Mouse (Mus musculus) layer of hippocampus, adult 2 months (tissue): ENCODE measurements at regions not wholly inside any gene's neighbourhood (a gene's known extent, or its start where the extent isn't known, plus 50 kb on each side); places are given as distances from the start of the nearest gene placed in this dataset.

Experiments
- DNase-seq, 2 experiments: peaks; one replicate each; pipeline ENCODE4 v3.0.0; 2022; ENCODE audit warnings: low spot score in 2 of 2
- H3K27ac ChIP-seq: fragments of 200-600 bp; 2 replicates; pipeline ENCODE4 v1.8.1; 2022
- H3K4me3 ChIP-seq: fragments of 200-600 bp; 2 replicates; pipeline ENCODE4 v1.8.1; 2022; ENCODE audit warnings: mild to moderate bottlenecking
- CTCF ChIP-seq: fragments of 200-600 bp; conservative IDR thresholded peaks from 2 replicates; pipeline ENCODE4 v1.8.1; 2022; ENCODE audit warnings: antibody characterized with exemption, mild to moderate bottlenecking, moderate library complexity

DNA sequence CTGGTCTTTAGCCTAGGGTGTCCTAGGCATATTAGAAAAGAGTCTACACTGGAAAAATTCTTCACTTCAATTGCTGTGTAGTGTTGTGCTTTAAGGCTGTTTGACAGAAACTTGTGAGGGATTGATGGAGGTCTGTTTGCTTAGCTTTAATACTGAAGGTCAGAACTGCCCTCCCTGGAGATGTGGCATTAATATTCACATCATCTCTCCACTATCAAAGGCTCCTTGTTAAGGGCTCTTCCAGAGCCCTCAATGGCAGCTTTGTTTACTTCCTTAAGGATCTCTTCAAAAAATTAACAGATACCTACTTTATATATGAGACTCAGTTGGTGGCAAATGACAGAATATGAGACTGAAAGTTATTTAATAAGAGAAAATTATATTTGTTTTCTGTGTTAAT lies 294.4 kb downstream of the Cdh11 start:
- no peak for TF ChIP-seq CTCF
- Histone ChIP-seq H3K4me3 (no peak overlapping the region), H3K27ac (peak overlapping the region; percentile 19; the same call in 1 of the 2 replicates)
- no peak for DNase-seq

DNA sequence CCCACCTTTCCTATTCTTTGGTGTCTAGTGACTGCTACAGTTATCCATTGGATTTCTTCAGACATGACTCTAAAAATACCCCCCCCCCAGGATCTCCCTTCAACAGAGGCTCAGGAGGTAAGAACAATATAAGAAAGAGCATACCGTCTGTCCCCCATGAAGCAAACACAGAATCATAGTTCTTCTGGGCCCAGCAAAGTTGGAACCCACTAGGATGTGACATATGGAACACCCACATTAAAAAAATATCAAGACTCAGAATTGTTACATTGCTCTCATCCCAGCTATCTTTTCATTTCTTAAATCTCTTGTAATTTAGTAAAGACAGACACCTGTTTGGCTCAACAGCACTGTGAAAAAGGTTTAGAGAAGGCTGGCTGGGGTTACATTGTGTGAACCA lies 297.2 kb downstream of the Cdh11 start:
- Histone ChIP-seq H3K4me3 (no peak overlapping the region), H3K27ac (peak overlapping the region; percentile 61)
- DNase-seq: peak in 1 of 2 experiments; percentile 45
- no peak for TF ChIP-seq CTCF

DNA sequence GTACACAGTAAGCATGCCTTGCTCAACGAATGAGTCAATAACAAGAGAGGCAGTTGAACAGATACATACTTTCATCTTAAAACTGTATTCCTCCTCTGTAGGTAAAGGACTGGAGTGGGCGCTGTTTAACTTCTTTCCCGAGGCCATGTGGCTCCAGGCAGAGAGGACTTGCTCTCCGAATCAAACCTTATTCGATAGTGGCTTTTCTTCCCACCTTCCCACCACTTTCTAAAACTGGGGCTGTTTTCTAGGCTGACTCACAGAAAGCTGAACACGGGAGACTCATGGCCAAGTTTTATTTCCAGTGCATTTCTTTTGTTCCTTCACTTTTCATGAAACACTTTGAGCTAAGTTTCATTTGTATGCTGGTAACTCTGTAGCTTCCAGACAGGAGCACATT lies 297.6 kb downstream of the Cdh11 start:
- peak overlapping the region; percentile 61 for H3K27ac ChIP-seq
- peak in 1 of 2 experiments; percentile 11 for DNase-seq
- no peak overlapping the region for H3K4me3 ChIP-seq
- TF ChIP-seq CTCF: no peak

DNA sequence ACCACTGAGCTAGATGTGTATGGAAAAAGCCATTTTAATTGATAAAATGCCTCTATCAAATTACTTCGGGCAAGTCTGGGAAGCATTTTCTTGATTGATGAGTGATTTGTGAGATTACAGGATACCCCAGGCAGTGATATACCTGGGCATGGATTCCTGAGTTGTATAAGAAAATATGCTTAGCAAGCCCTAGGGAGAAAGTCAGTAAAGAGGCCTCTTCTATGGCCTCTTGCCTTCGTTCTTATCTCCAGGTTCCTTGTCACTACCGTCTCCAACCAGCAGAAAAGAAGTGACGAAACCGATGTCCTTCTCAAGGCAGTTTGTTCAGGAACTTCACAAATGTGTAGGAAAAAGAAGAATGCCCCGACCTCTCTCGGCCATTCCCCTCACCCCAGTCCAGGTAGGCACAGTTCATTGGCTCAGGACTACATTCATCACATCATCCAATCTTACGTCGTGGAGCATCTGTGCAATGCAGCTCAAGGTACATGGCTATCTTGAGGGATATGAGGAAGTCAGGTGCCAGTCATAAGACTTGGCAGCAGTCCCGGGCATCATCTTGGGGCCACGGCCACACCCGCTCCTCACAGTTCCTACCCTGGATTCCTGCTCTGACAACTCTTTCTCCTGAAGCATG lies 310.2 kb downstream of the Cdh11 start:
- H3K4me3 ChIP-seq: no peak overlapping the region
- DNase-seq: no peak
- H3K27ac ChIP-seq: no peak overlapping the region
- TF ChIP-seq CTCF: no peak

DNA sequence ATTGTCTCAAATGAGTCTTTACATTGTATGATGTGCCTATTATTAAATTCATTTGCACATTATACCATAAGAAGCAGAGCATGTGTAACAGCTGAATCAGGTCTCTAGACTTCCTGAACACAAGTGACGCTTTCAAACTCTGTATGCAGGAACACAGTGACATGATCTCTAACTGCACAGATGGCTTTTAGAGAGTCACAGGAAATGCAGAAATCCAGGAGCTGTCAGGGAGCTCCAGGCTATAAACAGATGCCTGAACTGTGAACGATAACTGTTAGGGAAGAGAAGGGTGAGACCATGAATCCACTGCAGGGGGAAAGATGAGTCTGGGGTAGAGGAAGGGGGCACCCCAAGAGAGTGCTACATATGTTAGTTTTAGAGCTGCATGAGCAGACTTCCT lies 311.2 kb downstream of the Cdh11 start:
- no peak overlapping the region for H3K27ac ChIP-seq
- DNase-seq: peak in 1 of 2 experiments; percentile 24
- TF ChIP-seq CTCF: no peak
- no peak overlapping the region for H3K4me3 ChIP-seq

DNA sequence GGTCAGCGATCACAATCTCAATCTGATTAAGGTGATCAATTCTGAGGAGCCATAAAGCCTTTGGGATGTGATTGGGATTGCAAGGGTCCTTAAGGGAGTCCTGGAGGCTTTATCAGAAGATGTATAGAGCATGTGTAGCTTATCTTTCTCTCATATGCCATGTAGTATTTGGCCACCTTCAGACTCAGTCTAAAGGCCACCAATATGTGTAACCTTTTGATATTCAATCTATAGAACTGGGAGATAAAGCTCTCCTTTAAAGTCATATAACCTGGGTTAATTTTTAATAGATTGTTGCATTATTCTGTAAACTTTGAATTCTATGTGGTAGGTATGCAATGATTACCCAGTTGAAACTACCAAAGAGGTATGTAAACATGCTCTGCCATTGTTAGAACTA lies 314.1 kb downstream of the Cdh11 start:
- Histone ChIP-seq H3K27ac (no peak overlapping the region), H3K4me3 (no peak overlapping the region)
- no peak for TF ChIP-seq CTCF
- no peak for DNase-seq

DNA sequence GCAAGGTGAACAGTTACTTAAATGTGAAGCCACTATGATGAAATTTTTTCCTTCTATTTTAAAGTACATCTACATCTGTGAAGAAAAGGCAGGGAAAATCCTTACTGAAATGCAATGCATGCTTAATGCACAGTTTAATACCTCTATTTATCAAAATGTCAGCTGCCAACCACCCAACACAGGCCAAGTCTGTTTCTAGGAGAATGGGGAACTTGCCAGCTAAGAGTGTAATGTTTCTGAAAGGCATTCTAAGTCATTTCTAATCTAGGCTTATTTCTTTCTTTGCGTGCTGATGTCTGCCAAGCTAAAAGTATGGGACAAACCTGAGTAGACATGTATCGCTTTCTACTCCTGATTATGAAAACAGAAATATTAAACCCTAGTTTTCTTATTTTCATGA lies 322.8 kb downstream of the Cdh11 start:
- Histone ChIP-seq H3K4me3 (no peak overlapping the region), H3K27ac (no peak overlapping the region)
- TF ChIP-seq CTCF: no peak
- no peak for DNase-seq

DNA sequence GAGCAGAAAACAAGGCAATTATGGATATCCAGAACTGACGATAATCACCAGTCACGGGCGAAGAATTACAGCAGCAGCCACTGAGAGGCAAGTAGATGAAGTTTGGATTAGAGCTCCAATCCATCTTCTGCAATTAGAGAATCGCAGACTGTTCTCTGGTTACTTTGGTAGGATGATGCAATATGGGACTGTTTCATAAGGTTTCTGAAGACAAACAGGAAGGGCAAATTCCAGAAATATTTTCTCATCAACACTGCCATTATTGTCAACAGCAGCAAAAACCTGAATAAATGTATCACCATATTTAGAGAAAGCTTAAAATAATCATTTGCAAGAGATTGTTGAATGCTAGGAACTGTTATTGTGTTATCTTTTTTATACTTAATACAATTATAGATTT lies 342.4 kb downstream of the Cdh11 start:
- Histone ChIP-seq H3K27ac (no peak overlapping the region), H3K4me3 (no peak overlapping the region)
- no peak for TF ChIP-seq CTCF
- no peak for DNase-seq

DNA sequence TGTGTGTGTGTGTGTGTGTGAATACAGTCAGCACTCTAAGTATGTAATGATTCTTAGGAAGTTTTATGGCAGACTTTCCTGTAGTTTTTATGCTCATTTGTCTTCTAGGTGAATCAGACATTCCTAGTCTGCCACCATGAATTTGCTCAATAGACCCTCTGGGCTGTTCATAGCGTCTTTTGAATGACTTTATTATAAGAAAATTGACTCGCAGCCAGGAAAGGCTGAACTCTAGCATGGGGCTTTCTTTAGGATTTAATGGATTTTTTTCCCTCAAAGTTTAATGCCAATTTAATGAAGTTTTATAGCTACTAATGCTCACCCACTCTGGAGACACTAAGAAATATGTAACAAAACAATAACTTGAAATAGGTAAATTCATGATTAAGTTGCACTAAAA lies 363.6 kb downstream of the Cdh11 start:
- TF ChIP-seq CTCF: no peak
- DNase-seq: no peak
- no peak overlapping the region for H3K4me3 ChIP-seq

DNA sequence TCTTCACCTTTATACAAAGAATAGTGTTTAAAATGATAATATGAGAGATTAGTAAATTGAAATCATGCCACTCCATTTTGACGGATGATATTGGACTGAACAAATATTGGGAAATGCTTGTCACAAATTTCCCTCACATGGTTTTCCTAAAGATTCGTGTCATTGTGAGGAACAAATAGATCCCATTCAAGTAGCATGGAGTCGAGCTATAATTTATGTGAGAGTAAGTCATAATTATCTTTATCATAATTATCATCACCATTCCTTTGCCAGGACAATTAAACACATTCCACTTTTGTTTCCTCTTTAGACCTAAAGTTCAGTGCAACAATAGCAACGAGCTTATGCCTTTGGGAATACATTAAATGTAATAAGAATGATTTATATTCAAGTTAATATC lies 370.5 kb downstream of the Cdh11 start:
- no peak for TF ChIP-seq CTCF
- Histone ChIP-seq H3K27ac (no peak overlapping the region), H3K4me3 (no peak overlapping the region)
- no peak for DNase-seq

More for the DNA sequence above, 363.6 kb downstream of the Cdh11 start:
- H3K27ac ChIP-seq: no peak overlapping the region

DNA sequence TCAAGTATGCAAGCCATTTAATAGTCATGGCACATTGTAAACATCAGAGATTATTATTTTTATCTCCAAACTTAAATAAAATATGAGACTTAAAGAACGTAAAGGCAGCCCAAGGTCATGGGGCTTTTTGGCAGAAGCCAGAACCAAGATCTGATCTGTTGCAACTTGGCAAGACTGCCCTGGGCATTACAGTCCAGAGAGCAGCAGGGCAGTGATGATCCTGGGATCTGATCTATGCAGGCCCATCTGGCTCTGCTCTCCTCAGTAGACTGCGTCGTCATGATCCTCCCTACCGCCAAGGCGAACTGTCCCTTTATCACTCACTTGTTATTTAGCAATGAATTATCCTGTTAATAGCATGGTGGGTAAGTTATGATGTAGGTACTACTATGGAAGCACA lies 372.0 kb downstream of the Cdh11 start:
- no peak for TF ChIP-seq CTCF
- Histone ChIP-seq H3K27ac (no peak overlapping the region), H3K4me3 (no peak overlapping the region)
- DNase-seq: no peak

DNA sequence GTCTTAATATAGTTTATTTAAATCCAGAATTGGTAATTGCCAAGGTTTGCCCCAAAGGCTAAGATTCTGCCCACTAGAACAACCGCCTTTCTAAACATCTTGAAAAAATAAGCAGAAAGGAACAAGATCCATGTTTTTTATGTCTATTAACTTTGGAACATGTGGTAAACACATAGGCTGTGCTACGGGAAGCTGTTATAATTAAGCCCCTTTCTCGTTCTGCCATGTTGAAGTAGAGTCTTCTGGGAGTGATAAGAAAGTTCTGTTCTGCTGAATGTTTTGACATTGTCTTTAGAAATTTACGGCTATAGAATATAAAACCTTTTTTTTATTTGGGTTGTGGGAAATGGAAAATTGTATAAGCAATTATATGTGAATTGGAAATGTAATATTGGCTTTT lies 397.9 kb downstream of the Cdh11 start:
- DNase-seq: no peak
- H3K27ac ChIP-seq: no peak overlapping the region
- no peak overlapping the region for H3K4me3 ChIP-seq
- no peak for TF ChIP-seq CTCF

DNA sequence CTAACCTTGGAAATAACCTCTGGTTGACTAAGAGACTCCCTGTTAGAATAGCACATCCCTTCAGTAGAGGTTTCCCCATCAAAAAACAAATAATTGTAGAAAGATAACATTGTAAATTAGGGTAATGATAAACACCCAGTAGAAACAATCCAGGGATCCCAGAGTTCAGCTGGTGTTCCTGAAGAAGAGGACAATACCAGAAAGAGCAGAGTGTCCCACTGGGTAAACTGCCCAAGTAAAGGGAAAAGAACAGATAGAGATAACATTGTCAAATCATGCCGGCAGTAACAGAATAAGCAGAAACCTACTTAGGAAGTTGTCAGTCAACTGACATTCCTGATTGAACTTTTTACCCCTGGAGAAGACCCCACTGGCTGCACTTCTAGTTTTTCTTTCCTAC lies 440.1 kb downstream of the Cdh11 start:
- Histone ChIP-seq H3K4me3 (no peak overlapping the region), H3K27ac (no peak overlapping the region)
- no peak for TF ChIP-seq CTCF
- no peak for DNase-seq

DNA sequence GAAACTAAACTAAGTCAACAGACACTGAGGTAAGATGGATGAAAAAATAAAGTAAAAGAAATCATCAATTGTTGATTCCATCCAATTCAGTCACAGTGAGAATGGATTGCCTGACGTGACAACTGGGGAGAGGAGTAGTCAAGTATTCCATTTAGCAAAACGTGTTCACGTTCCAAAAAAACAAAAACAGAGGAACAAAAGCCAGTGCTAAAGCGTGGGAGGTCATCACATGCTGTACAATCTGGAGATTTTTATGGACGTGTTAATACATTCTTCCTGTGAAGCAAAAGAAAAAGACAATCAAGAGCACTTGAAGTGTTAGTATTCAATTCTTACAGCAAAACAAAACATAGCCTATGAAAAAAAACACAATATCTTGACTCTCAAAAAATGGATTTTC lies 452.9 kb downstream of the Cdh11 start:
- DNase-seq: peak; percentile 44 to 54

More for the DNA sequence above, 452.9 kb downstream of the Cdh11 start:
- H3K4me3 ChIP-seq: no peak overlapping the region
- 0 out of 2 replicates have a peak overlapping the region, but pooled peaks have one; percentile 14 for H3K27ac ChIP-seq
- TF ChIP-seq CTCF: no peak
